In genomic region chr16:87840949-87841546, GRCm38 (mm10) we compare ENCODE assay signal across 8 mouse cellular contexts.
DNase-seq lines count a peak whose midpoint lies in the region; ATAC-seq and TF ChIP-seq lines count a peak whose summit lies in the region.

No protein-coding gene starts in this region.

- H3K9ac ChIP-seq in hindbrain, embryonic 11.5 days (ENCODE audit: low read depth, low read length) = no peak overlapping the region

- no peak overlapping the region for H3K4me3 ChIP-seq in E14TG2a.4 (replicated peaks; ENCODE audit: low read length)
- no peak overlapping the region for H3K4me3 ChIP-seq in hindbrain, embryonic 11.5 days (ENCODE audit: low read depth, low read length)

- no peaks in the 10 kb centered on the region for H3K36me3 ChIP-seq in E14TG2a.4 (ENCODE audit: insufficient read depth, low read length)
- no peaks in the 10 kb centered on the region for H3K36me3 ChIP-seq in hindbrain, embryonic 11.5 days (ENCODE audit: control insufficient read depth, insufficient read depth, low read length)

- H3K4me1 ChIP-seq in E14TG2a.4 (replicated peaks; ENCODE audit: low read depth, low read length) = no peaks in the 10 kb centered on the region
- H3K4me1 ChIP-seq in hindbrain, embryonic 11.5 days (replicated peaks; ENCODE audit: control insufficient read depth, insufficient read depth, low read length) = no peaks in the 10 kb centered on the region

- H3K27me3 ChIP-seq in E14TG2a.4 (ENCODE audit: insufficient read depth, low read length) = no peaks in the 10 kb centered on the region
- H3K27me3 ChIP-seq in hindbrain, embryonic 11.5 days (ENCODE audit: control insufficient read depth, insufficient read depth, low read length) = no peaks in the 10 kb centered on the region

- TF ChIP-seq CTCF in E14TG2a.4 (conservative IDR thresholded peaks at IDR 0.05; ENCODE audit: low read length) = peak; percentile 91

- no peak overlapping the region for H3K27ac ChIP-seq in hindbrain, embryonic 11.5 days (ENCODE audit: low read depth, low read length)

- H3K9me3 ChIP-seq in E14TG2a.4 (ENCODE audit: low read length) = peaks cover 13% of the 10 kb centered on the region
- no peaks in the 10 kb centered on the region for H3K9me3 ChIP-seq in hindbrain, embryonic 11.5 days (ENCODE audit: control insufficient read depth, low read length)

- ATAC-seq in hindbrain, embryonic 11.5 days (ENCODE audit: low FRiP score) = peak; percentile 80

- 21% methylated on average over 16 of the region's 16 CpGs for WGBS in hindbrain, embryonic 11.5 days

- H3K4me2 ChIP-seq in hindbrain, embryonic 11.5 days (replicated peaks; ENCODE audit: low read depth, low read length) = no peak overlapping the region

- peak; percentile 82 for DNase-seq in brain, adult 2 months (ENCODE audit: low read depth, low spot score)
- peak; percentile 35 for DNase-seq in fibroblast of lung, adult 2 months (ENCODE audit: low read depth)
- DNase-seq in hindbrain, embryonic 11.5 days (ENCODE audit: low spot score) = peak; percentile 85
- peak; percentile 57 for DNase-seq in layer of hippocampus, adult 9-10 months (ENCODE audit: low spot score)
- DNase-seq in lung, postnatal 14 days = peak; percentile 74
- DNase-seq in right cerebral cortex, adult 18-20 months = peak; percentile 82
- DNase-seq in urinary bladder, postnatal 36 days (ENCODE audit: low spot score in 2 of 2) = peak; percentile 44 to 67

Comparison
In these comparisons a context has a peak if more than half of its experiments do, and no peak if none do; other contexts are left out.
1. DNase-seq: peak in every context shown above with its lines; median percentile 85 in hindbrain, embryonic 11.5 days; 82 in brain, adult 2 months; 82 in right cerebral cortex, adult 18-20 months; 74 in lung, postnatal 14 days; 57 in layer of hippocampus, adult 9-10 months; 56 in urinary bladder, postnatal 36 days; 35 in fibroblast of lung, adult 2 months.